Mouse (Mus musculus): ENCODE data around the gene Csnk1d. TPM values are rescaled to one million over a fixed set of nuclear protein-coding genes. Genes with fewer than 3 reads are reported as not detected.

Csnk1d gene
- polyA plus RNA-seq, 1 experiment = 111 TPM

DNA sequence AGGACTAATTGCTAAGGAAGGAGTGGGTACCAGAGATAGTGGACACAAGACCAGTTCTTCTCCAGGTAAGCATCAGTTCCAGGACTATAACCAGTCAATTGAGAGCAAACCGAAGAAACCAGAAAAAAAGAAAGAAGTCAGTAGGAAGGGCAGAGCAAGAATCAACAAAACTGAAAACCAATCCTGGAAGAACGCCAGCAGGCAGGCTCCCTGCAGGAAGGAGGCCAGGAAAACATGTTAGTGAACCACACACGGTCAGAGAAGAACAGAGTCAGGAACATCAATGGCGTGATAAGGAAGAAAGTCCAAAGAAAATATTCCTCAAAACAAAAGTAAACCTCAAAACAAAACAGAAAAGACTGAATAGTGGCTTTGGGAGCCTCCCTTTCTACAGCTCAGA, 10.8 kb upstream of the Csnk1d start:
- no peaks in the 10 kb centered on the region for H3K4me1 ChIP-seq (ENCODE audit: control insufficient read depth, insufficient read depth, low read length)
- H3K4me3 ChIP-seq (ENCODE audit: control insufficient read depth, low read depth, low read length) = no peak overlapping the region
- H3K27me3 ChIP-seq (ENCODE audit: control insufficient read depth, insufficient read depth, low read length) = no peaks in the 10 kb centered on the region
- no peak for TF ChIP-seq POLR2A (IDR thresholded peaks at IDR 0.05; ENCODE audit: control insufficient read depth, low read depth, low read length)
- H3K27ac ChIP-seq (ENCODE audit: control insufficient read depth, insufficient read depth, low read depth, low read length) = no peak overlapping the region
- H3K36me3 ChIP-seq (ENCODE audit: control insufficient read depth, insufficient read depth, low read length) = no peaks in the 10 kb centered on the region

DNA sequence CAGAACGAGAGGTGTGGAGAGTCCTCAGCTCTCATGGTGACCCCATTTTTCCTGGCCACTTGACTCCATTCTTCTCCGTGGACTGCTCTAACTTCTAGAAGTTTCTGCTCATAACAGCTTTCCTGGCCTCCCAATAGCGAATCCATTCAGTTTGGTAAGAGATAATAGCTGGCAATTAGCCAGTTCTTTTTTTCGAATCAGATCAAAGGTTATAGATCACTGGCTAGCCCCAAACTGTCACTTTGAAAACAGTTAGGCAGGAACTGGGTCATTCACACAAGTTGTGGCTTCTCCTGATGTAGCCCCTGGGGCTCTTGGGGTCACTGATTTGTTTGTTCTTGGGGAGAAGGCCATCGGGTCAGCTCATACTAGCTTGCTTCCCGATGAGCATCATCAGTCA, 3.6 kb upstream of the Csnk1d start:
- Histone ChIP-seq H3K4me3 (ENCODE audit: control insufficient read depth, low read depth, low read length) (no peak overlapping the region), H3K27me3 (ENCODE audit: control insufficient read depth, insufficient read depth, low read length) (no peaks in the 10 kb centered on the region), H3K4me1 (ENCODE audit: control insufficient read depth, insufficient read depth, low read length) (peaks cover 4% of the 10 kb centered on the region; the same call in 1 of the 2 replicates), H3K27ac (ENCODE audit: control insufficient read depth, insufficient read depth, low read depth, low read length) (no peak overlapping the region), H3K36me3 (ENCODE audit: control insufficient read depth, insufficient read depth, low read length) (no peaks in the 10 kb centered on the region)
- TF ChIP-seq POLR2A (IDR thresholded peaks at IDR 0.05; ENCODE audit: control insufficient read depth, low read depth, low read length) = no peak
- no peak for TF ChIP-seq CTCF (IDR thresholded peaks at IDR 0.05; ENCODE audit: control insufficient read depth, insufficient read depth, insufficient replicate concordance, low read depth, low read length)

DNA sequence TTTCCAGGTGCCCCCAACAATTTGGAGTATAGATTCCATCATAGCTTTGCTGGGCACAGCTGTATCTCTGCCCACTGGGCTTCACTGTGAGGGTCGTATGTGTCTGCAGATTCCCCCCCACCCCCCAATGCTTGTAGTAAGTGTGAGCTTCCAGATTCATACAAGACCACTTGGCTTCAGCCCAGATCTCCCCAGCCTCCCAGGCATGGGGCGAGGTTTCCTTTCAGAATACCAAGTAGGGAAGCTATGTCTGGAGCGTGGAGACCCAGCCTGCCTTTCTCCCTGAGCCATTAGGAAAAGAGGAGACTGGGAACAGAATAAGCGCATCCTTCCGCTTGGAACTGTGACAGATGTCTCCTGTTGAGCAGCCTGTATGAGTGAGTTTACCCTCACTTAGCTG, 2.5 kb upstream of the Csnk1d start:
- H3K27me3 ChIP-seq (ENCODE audit: control insufficient read depth, insufficient read depth, low read length) = no peaks in the 10 kb centered on the region
- no peak overlapping the region for H3K27ac ChIP-seq (ENCODE audit: control insufficient read depth, insufficient read depth, low read depth, low read length)
- peak overlapping the region; percentile 60; the same call in 1 of the 2 replicates for H3K4me3 ChIP-seq (ENCODE audit: control insufficient read depth, low read depth, low read length)
- TF ChIP-seq POLR2A (IDR thresholded peaks at IDR 0.05; ENCODE audit: control insufficient read depth, low read depth, low read length) (no peak), CTCF (IDR thresholded peaks at IDR 0.05; ENCODE audit: control insufficient read depth, insufficient read depth, insufficient replicate concordance, low read depth, low read length) (no peak)
- H3K4me1 ChIP-seq (ENCODE audit: control insufficient read depth, insufficient read depth, low read length) = peaks cover 7% of the 10 kb centered on the region
- H3K36me3 ChIP-seq (ENCODE audit: control insufficient read depth, insufficient read depth, low read length) = no peaks in the 10 kb centered on the region

DNA sequence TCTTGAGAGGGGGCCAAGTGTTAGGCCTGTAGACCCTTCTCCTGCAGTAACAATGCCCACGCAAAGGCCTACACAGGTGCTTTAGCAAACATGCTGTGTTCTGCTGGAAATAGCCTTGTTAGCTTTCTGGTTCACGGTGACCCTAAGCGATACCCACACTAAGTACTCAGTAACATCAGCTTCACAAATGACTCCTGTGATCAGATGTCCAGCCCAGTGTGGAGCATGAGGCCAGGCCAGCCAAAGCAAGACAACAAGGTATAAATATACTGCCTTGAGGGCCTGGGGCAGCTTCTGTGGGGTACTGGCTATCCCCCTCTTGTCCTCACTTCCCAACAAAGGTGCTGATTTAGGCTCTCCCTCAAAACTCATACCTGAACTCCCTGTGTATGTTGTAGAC, 1.9 kb upstream of the Csnk1d start:
- H3K27me3 ChIP-seq (ENCODE audit: control insufficient read depth, insufficient read depth, low read length) = no peaks in the 10 kb centered on the region
- peaks cover 7% of the 10 kb centered on the region for H3K4me1 ChIP-seq (ENCODE audit: control insufficient read depth, insufficient read depth, low read length)
- H3K4me3 ChIP-seq (ENCODE audit: control insufficient read depth, low read depth, low read length) = peak overlapping the region; percentile 60
- TF ChIP-seq CTCF (IDR thresholded peaks at IDR 0.05; ENCODE audit: control insufficient read depth, insufficient read depth, insufficient replicate concordance, low read depth, low read length) (no peak), POLR2A (IDR thresholded peaks at IDR 0.05; ENCODE audit: control insufficient read depth, low read depth, low read length) (no peak)
- no peaks in the 10 kb centered on the region for H3K36me3 ChIP-seq (ENCODE audit: control insufficient read depth, insufficient read depth, low read length)
- H3K27ac ChIP-seq (ENCODE audit: control insufficient read depth, insufficient read depth, low read depth, low read length) = no peak overlapping the region

DNA sequence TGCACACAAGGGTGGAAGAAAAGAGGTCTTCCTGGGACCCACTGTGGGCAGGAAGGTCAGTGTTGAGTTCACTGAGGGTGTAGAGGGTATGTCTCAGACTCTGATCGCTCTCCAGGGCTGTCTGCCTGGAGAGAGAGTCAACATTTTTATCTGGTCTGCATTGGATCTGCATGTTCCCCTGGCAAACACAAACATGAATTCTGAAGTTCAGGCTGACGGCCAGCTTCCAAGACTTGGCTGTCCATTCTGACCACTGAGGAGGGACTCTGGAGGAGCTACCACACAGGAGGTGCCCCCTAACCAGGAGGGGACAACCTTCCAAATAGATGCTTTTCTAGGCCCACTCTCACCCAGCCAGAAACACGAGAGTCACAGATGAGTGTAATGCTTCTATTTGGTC, 661 bp upstream of the Csnk1d start:
- Histone ChIP-seq H3K4me1 (ENCODE audit: control insufficient read depth, insufficient read depth, low read length) (peaks cover 7% of the 10 kb centered on the region), H3K27me3 (ENCODE audit: control insufficient read depth, insufficient read depth, low read length) (no peaks in the 10 kb centered on the region), H3K36me3 (ENCODE audit: control insufficient read depth, insufficient read depth, low read length) (peaks cover under 1% of the 10 kb centered on the region; the same call in 1 of the 2 replicates), H3K4me3 (ENCODE audit: control insufficient read depth, low read depth, low read length) (peak overlapping the region; percentile 99), H3K27ac (ENCODE audit: control insufficient read depth, insufficient read depth, low read depth, low read length) (peak overlapping the region; percentile 67)
- TF ChIP-seq CTCF (IDR thresholded peaks at IDR 0.05; ENCODE audit: control insufficient read depth, insufficient read depth, insufficient replicate concordance, low read depth, low read length) (no peak), POLR2A (IDR thresholded peaks at IDR 0.05; ENCODE audit: control insufficient read depth, low read depth, low read length) (no peak)

DNA sequence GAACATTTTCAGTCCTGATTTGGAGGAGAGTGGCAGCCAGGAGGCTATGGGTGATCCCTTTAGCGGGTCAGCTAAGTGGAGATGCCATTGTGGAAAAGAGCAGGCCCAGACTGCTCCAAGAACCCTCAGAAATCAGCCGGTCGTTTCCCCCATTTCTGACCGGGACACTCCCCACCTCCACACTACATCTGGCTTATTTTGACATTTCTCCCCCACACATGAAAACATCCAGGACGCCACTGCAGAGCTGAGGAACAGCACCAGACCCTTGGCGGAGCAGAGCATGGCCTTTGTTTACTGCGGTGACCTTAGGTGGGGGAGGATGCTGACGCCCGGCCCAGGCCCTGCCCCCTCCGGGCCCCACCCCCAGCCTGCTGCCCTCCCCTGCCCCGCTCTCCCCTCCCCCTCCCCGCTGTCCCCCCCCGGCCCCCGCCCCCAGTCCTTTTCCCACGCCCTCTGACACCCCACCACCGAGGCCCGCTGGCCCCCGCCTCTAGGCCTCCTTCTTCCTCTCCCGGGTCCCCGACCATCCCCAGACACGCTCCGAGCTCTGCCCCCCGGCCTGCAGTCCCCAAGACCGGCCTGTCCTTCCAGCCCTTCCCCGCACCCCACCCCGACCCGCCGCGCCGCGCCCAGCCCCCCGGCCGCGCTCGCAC, 876 bp downstream of the Csnk1d start:
- peaks cover 7% of the 10 kb centered on the region for H3K4me1 ChIP-seq (ENCODE audit: control insufficient read depth, insufficient read depth, low read length)
- peaks cover 1% of the 10 kb centered on the region; the same call in 1 of the 2 replicates for H3K36me3 ChIP-seq (ENCODE audit: control insufficient read depth, insufficient read depth, low read length)
- H3K4me3 ChIP-seq (ENCODE audit: control insufficient read depth, low read depth, low read length) = peak overlapping the region; percentile 99
- H3K27ac ChIP-seq (ENCODE audit: control insufficient read depth, insufficient read depth, low read depth, low read length) = peak overlapping the region; percentile 99
- no peaks in the 10 kb centered on the region for H3K27me3 ChIP-seq (ENCODE audit: control insufficient read depth, insufficient read depth, low read length)
- TF ChIP-seq POLR2A (IDR thresholded peaks at IDR 0.05; ENCODE audit: control insufficient read depth, low read depth, low read length) (no peak), CTCF (IDR thresholded peaks at IDR 0.05; ENCODE audit: control insufficient read depth, insufficient read depth, insufficient replicate concordance, low read depth, low read length) (no peak)

DNA sequence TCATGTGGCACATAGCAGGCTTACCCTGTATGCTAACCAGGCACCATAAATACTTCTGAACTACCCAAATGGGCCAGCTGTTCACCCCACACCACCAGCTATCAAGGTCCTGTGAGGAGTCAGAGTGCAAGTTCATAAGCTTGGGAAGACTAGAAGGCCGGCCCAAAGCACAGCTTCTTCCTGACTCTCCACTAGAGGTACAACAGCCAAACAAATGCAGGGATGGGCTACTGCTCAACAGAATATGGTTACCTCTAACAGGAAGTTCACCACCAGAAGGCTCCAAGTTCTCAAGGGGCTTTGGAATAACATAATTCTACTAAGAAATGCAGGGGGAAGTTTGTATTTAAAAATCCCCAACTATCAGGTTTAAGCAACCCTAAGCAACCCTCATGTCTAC, 1.6 kb downstream of the Csnk1d start:
- TF ChIP-seq POLR2A (IDR thresholded peaks at IDR 0.05; ENCODE audit: control insufficient read depth, low read depth, low read length) = no peak
- TF ChIP-seq CTCF (IDR thresholded peaks at IDR 0.05; ENCODE audit: control insufficient read depth, insufficient read depth, insufficient replicate concordance, low read depth, low read length) = no peak
- Histone ChIP-seq H3K4me1 (ENCODE audit: control insufficient read depth, insufficient read depth, low read length) (peaks cover 7% of the 10 kb centered on the region), H3K27ac (ENCODE audit: control insufficient read depth, insufficient read depth, low read depth, low read length) (peak overlapping the region; percentile 69; the same call in 1 of the 2 replicates), H3K27me3 (ENCODE audit: control insufficient read depth, insufficient read depth, low read length) (no peaks in the 10 kb centered on the region), H3K4me3 (ENCODE audit: control insufficient read depth, low read depth, low read length) (peak overlapping the region; percentile 90), H3K36me3 (ENCODE audit: control insufficient read depth, insufficient read depth, low read length) (peaks cover 1% of the 10 kb centered on the region; the same call in 1 of the 2 replicates)

Data from testis, adult 2 months (tissue).